Mouse (Mus musculus): ENCODE data around the gene Ncapg2. TPM values are rescaled to one million over a fixed set of nuclear protein-coding genes. Genes with fewer than 3 reads are reported as not detected.

Gene Ncapg2
- 1 to 10 TPM; 5.0 to 5.9 TPM for polyA plus RNA-seq (2017; shearing (Covaris generic))

DNA sequence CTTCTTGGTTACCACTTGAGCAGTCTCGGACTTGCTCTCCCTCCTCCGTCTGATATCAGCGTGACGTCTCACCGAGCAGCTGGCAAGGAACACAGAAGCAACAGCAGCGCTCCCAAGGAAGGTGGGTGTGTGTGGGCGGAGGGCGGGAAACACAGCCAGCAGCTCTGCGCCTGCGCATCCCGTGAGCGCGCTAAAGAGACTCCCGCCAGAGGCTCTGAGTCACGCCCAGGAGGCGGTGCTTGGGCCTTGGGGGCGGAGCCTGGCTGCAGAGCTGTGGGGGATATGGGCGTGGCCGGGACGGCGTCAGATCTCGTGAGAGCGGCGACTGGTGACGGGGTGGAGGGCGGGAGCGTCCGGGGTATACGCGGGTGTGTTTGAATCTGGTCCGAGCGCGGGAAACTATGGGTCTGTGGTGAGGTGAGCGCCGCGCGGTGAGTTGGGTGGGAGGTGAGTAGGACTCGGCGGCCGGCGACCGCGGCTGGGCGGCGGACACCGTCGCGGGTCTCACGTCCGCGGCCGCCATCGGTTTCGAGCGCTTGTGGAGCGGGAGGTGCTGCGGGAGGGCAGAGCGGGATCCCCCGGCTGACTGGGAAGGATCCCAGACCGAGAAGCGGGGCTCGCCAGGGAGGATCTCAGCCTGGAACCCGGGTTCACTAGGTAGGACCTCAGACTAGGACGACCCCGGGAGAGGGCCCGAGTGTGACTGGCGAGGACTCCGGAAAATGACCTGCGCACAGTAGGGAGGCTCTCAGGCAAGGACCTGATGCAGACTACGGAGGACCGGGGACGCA is at the start of gene Ncapg2:
Ncapg2 (plus strand) TSS at position 358 of the 791 bp plus-strand sequence.

GRCm38 (mm10) chr12:116485591-116486403 is 80.6 kb downstream of the Ncapg2 start, which contains the start of gene Ptprn2:
Gene Ptprn2, plus strand, starts transcription at chr12:116485720.

Other genes starting within 250 kb of the Ncapg2 start
- 1 to 10 TPM; 2.3 to 3.9 TPM for gene Wdr60, start 142.4 kb upstream of the Ncapg2 start, polyA plus RNA-seq (2017; shearing (Covaris generic))
- not detected for gene Gm11027, start 130.0 kb upstream of the Ncapg2 start, polyA plus RNA-seq (2017; shearing (Covaris generic))
- 100 to 1,000 TPM; 159 to 212 TPM for gene Esyt2, start 124.2 kb upstream of the Ncapg2 start, polyA plus RNA-seq (2017; shearing (Covaris generic))
- gene Ptprn2, start 80.3 kb downstream of the Ncapg2 start, polyA plus RNA-seq (2017; shearing (Covaris generic)) = 1 to 10 TPM in 1 of 2 experiments, under 1 TPM in 1; 0.17 to 1.0 TPM

All from inflammation-experienced regulatory T-cells (primary cell).